Mouse (Mus musculus) testis, adult 2 months (tissue): ENCODE data around the gene Serpinb9. TPM values are rescaled to one million over a fixed set of nuclear protein-coding genes. Genes with fewer than 3 reads are reported as not detected.
A peak's percentile ranks its signal among the peaks of the same experiment; 100 is the strongest.

Experiments
- H3K27ac ChIP-seq: fragments of 200-500 bp; 2 replicates; pipeline ENCODE4 v1.5.1; 2012; ENCODE audit warnings: low read depth, low read length; ENCODE audit not compliant: control insufficient read depth, insufficient read depth
- H3K27me3 ChIP-seq: fragments of 200-500 bp; 2 replicates; pipeline ENCODE4 v1.6.1; 2012; ENCODE audit warnings: mild to moderate bottlenecking, low read length, moderate library complexity; ENCODE audit not compliant: control insufficient read depth, insufficient read depth
- H3K36me3 ChIP-seq: fragments of 200-500 bp; 2 replicates; pipeline ENCODE4 v1.6.1; 2012; ENCODE audit warnings: mild to moderate bottlenecking, low read length; ENCODE audit not compliant: control insufficient read depth, insufficient read depth
- H3K4me1 ChIP-seq: fragments of 200-500 bp; 2 replicates; pipeline ENCODE4 v1.6.1; 2012; ENCODE audit warnings: low read length; ENCODE audit not compliant: control insufficient read depth, insufficient read depth
- H3K4me3 ChIP-seq: fragments of 200-500 bp; 2 replicates; pipeline ENCODE4 v1.5.1; 2012; ENCODE audit warnings: low read depth, mild to moderate bottlenecking, low read length, moderate library complexity, mixed read lengths; ENCODE audit not compliant: control insufficient read depth
- CTCF ChIP-seq: fragments of 200-500 bp; IDR thresholded peaks from 2 replicates; pipeline ENCODE4 v1.5.1; 2012; ENCODE audit warnings: low read depth, mild to moderate bottlenecking, inconsistent platforms, low read length, moderate library complexity; ENCODE audit not compliant: control insufficient read depth, insufficient read depth, insufficient replicate concordance
- POLR2A ChIP-seq: fragments of 200-500 bp; IDR thresholded peaks from 2 replicates; pipeline ENCODE4 v1.6.1; 2012; ENCODE audit warnings: low read depth, mild to moderate bottlenecking, inconsistent platforms, low read length, moderate library complexity; ENCODE audit not compliant: control insufficient read depth
- polyA plus RNA-seq: library from polyadenylated mRNA; depleted of rRNA; stranded (reverse); fragments of >200 nt; gene quantifications from 2 replicates; pipeline ENCODE4 v1.2.3, GENCODE M21; 2012

Gene Serpinb9
- polyA plus RNA-seq, 1 experiment, result 2.1 TPM

GRCm38 (mm10) chr13:32975710-32976109 lies 27.3 kb upstream of the Serpinb9 start:
- Histone ChIP-seq H3K27me3 (no peaks in the 10 kb centered on the region), H3K27ac (no peak overlapping the region), H3K4me3 (no peak overlapping the region), H3K36me3 (no peaks in the 10 kb centered on the region), H3K4me1 (no peaks in the 10 kb centered on the region)
- TF ChIP-seq POLR2A (no peak), CTCF (no peak)

DNA sequence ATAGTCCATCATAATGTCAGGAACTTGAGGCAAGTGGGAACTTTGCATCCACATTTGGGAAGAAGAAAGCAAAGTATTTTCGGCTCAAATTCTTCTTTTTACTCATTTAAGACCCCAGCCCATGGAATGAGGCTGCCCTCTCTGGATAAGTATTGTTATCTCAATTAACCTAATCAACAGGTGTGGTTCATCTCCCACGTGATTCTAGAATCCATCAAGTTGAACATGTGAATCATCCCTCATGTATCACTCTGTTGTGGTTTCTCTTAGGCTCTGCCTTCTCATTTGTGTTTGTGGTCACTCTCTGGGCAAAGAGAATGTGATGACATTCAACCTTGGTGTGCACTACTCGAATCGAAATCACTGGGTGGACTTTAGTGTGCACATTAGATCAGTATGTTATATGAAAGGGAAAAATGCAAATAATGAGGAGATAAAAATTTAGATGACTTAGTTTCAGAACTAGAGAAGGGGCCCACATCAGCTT lies 20.5 kb upstream of the Serpinb9 start:
- no peaks in the 10 kb centered on the region for H3K36me3 ChIP-seq
- no peak for TF ChIP-seq CTCF
- no peak for TF ChIP-seq POLR2A
- H3K4me1 ChIP-seq, result no peaks in the 10 kb centered on the region
- no peak overlapping the region for H3K27ac ChIP-seq
- H3K27me3 ChIP-seq, result no peaks in the 10 kb centered on the region
- H3K4me3 ChIP-seq, result no peak overlapping the region

DNA sequence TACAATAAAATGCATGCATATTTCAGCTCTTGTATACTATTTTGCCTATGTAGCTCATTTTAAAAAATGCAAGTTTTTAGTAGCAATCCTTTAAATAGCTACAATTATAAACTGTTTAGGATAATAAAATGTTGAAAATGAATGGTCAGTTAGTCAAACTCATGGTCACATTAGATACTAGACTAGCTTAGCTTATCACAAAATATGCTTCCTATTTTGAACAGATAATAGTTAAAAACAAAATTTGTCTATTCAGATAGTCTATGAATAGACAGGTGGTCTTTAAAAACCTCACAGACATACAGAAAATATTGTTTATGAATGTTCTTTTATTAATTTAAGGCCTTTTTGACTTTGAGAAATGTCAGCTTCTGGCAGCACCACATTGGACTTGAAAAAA lies 16.8 kb upstream of the Serpinb9 start:
- no peaks in the 10 kb centered on the region for H3K27me3 ChIP-seq
- TF ChIP-seq POLR2A, result no peak
- TF ChIP-seq CTCF, result no peak
- no peak overlapping the region for H3K4me3 ChIP-seq
- no peaks in the 10 kb centered on the region for H3K4me1 ChIP-seq
- H3K36me3 ChIP-seq, result no peaks in the 10 kb centered on the region
- H3K27ac ChIP-seq, result no peak overlapping the region

DNA sequence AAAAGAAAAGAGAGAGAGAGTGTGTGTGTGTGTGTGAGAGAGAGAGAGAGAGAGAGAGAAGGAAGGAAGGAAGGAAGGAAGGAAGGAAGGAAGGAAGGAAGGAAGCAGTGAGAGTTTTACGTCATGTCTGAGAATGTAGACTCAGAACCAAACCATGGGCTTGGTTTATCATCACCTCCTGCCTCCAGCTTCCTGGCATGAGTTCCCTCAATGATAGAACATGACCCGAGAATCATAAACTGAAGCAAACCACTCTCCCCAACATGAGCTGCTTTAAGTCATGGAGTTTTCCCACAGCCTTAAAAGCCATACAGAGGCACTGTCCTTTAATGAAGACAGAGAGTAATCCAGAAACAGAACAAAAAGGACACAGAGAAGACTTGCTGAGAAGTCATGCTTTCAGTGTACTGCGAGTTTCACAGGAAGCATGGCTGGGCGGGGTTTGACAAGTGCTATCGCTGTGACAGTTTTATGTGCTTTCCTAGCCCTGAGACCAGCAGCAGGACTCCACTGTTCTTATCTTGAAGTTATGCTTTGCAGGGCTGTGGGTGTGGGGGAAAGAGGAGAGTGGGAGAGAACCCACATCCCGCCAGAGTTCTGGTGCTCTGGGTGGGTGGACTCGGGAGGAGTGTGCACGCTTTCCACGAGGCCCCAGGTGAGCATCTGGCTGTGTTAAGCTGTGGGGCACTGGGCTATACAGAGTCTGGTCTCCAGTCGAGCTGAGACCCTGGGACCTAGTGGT lies 9.7 kb upstream of the Serpinb9 start:
- TF ChIP-seq POLR2A (no peak), CTCF (no peak)
- H3K4me1 ChIP-seq, result no peaks in the 10 kb centered on the region
- H3K36me3 ChIP-seq, result no peaks in the 10 kb centered on the region
- no peaks in the 10 kb centered on the region for H3K27me3 ChIP-seq
- H3K27ac ChIP-seq, result no peak overlapping the region
- H3K4me3 ChIP-seq, result peak overlapping the region; percentile 74

GRCm38 (mm10) chr13:32993894-32994242 lies 9.2 kb upstream of the Serpinb9 start:
- Histone ChIP-seq H3K36me3 (no peaks in the 10 kb centered on the region), H3K4me1 (no peaks in the 10 kb centered on the region), H3K4me3 (peak overlapping the region; percentile 74), H3K27ac (no peak overlapping the region), H3K27me3 (no peaks in the 10 kb centered on the region)
- no peak for TF ChIP-seq CTCF

- H3K4me3 ChIP-seq, result peak overlapping the region; percentile 74
- 0 out of 2 replicates have a peak, but pooled peaks have one; percentile 37 for TF ChIP-seq POLR2A
- no peak for TF ChIP-seq CTCF
- no peak overlapping the region for H3K27ac ChIP-seq
- no peaks in the 10 kb centered on the region for H3K27me3 ChIP-seq
- H3K36me3 ChIP-seq, result no peaks in the 10 kb centered on the region
- H3K4me1 ChIP-seq, result no peaks in the 10 kb centered on the region
Observed at GRCm38 (mm10) chr13:32995051-32995450, 8.0 kb upstream of the Serpinb9 start.

DNA sequence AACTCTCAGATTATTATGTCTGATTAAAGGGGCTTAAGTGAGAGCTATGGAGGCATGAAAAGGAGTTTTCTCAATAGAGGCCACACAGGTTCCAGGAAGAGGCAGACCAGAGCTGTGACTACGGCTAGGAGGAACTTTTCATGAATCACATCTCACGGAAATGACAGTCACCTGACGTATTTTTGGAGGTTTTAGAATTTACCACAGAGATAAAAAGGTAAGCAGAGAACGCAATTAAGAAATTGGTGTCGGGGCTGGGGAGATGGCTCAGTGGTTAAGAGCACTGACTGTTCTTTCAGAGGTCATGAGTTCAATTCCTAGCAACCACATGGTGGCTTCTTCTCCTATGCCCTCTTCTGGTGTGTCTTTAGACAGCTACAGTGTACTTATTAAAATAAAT lies 1.7 kb upstream of the Serpinb9 start:
- H3K27me3 ChIP-seq, result no peaks in the 10 kb centered on the region
- TF ChIP-seq POLR2A, result no peak
- TF ChIP-seq CTCF, result no peak
- H3K27ac ChIP-seq, result no peak overlapping the region
- no peaks in the 10 kb centered on the region for H3K36me3 ChIP-seq
- H3K4me1 ChIP-seq, result no peaks in the 10 kb centered on the region
- H3K4me3 ChIP-seq, result no peak overlapping the region
